Mouse (Mus musculus): Measurements from ENCODE around the gene Scarb1. TPM values are rescaled to one million over a fixed set of nuclear protein-coding genes. Genes with fewer than 3 reads are reported as not detected.

Scarb1 gene
- total RNA-seq, 2 experiments from 2014 or later = 27.4 to 29.2 TPM

DNA sequence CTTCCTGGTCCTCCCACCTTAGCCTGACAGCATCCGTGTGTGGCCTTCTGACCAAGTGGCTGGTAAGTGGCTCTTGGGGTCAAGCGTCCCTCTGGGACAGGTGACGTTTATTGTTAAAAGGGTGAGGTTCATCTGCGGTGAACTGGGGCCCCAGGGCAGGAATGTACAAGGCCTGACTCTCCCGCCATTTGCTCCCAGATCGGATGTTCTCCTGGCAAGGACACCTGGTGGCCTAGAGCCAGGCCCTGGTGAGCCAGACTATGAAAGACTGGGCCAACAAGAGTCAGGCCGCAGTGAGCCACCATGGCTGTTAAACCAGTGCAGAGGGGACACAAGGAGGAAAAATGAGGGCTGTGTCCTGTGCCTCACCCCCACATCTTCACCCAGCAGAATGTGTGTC, 98.8 kb downstream of the Scarb1 start:
- no peak for DNase-seq (ENCODE audit: low spot score in 2 of 2)

DNA sequence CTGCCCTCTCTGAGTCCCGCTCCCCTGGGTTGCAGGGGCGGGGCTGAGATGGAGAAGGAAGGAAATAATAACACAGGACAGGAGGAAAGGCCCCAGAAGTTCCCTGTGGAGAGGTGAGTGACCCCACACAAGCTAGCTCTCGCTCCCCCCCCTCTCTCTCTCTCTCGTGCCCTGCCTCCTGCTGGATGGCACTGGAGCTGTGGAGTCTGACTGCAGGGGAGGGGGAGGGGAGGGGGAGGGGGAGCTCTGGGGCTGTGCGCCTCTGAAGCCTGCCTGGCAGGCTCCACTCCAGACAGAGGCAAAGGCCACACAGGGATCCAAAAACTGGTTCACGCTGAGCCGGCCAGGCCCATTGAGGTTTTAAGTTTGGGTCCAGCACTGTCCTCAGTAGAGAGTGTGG, 99.3 kb downstream of the Scarb1 start:
- DNase-seq (ENCODE audit: low spot score in 2 of 2) = no peak

DNA sequence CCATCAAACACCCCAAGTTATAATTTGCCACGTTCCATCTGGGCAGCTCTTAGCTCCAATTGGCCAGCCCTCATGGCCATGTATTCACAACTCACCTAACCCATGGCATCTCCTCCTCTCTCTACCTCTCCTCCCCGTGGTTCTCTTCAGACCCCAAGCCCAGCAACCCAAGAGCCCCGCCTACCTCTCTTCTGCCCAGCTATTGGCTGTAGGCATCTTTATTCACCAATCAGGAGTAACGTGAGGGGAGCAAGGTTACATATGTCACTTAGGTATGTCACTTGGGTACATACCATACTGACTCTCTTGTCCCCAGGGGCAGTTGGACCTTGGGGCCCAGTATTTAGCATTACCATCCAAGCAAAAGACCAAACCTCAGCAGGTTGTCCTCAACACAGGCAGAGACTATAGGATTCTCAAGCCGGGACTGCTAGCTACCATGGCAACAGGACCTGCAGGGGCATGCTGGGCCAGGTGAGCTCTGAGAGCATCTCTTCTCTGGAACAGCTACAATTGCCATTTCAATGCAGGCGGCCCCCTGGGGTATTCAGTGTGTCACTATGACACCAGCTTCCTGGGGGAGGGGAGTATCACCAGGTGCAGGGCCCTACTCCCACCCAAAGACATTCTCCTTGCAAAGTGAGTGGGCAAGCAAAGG, 100.6 kb downstream of the Scarb1 start:
- DNase-seq (ENCODE audit: low spot score in 2 of 2) = no peak

DNA sequence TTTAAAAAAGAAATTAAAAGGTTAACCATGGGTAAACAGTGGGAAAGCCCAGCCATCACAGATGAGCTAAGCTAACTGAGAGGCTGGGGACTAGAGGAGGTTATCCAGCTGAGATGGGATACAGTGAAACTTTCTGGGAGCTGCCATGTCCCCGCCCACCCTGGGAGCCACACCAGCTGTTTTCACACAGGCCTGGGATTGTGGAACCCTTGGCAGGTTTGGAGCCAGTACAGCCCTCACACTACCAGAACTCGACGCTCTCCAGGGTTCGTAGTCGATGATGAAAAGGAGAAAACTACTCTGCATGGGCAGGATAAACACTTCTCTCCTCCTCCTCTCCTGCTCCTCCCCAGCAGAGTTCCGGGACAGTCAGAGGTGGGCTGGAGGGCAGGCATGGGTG, 105.0 kb downstream of the Scarb1 start:
- DNase-seq (ENCODE audit: low spot score in 2 of 2) = no peak

DNA sequence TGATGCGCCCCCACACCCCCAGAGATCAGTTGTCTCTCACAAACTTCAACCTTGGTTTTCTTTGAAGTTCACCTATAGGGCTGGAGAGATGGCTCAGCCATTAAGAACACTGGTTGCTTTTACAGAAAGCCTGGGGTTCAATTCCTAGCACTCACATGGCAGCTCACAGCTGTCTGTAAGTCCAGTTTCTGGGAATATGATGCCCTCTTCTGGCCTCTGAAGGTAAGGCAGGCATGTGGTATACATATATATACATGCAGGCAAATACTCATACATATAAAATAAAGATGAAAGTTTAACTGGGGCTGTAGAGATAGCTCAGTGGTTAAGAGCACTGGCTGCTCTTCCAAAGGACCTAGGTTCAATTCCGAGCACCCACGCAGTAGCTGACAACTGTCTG, 105.5 kb downstream of the Scarb1 start:
- DNase-seq (ENCODE audit: low spot score in 2 of 2) = no peak

DNA sequence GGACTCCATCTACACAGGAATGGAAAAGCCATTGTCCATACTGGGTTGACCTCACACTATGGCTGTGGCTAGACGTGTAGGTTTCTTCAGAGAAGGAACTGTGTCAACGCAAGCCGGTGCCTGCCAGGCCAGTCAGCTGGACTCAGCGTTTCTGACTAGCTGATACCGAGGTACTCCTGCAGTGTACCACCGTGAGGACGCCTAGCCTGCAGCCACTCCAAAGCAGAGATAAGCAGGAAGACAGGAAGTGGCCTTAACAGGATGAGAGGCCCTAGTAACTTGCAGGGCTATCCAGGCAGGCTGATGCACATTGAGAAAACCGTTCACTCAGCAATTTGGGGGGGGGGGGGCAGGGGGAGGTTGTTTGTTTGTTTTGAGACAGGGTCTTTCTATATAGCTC, 106.5 kb downstream of the Scarb1 start:
- no peak for DNase-seq (ENCODE audit: low spot score in 2 of 2)

DNA sequence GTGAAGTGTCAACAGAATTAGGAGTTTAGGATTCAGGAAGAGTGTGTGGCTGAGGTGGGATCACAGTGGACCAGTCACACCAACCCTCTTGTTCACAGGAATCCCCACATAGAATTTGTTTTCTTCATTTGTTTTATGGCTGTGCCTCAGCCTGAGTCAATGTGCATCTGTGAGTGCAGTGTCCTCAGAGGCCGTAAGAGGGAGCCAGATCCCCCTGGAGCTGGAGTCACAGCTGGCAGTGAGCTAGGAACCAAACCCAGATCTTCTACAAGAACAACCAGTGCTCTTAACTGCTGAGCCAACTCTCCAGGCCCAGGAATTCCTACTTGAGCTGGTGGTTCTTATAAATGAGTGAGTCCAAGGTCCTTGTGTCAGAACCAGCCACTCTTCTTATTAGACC, 107.4 kb downstream of the Scarb1 start:
- no peak for DNase-seq (ENCODE audit: low spot score in 2 of 2)

DNA sequence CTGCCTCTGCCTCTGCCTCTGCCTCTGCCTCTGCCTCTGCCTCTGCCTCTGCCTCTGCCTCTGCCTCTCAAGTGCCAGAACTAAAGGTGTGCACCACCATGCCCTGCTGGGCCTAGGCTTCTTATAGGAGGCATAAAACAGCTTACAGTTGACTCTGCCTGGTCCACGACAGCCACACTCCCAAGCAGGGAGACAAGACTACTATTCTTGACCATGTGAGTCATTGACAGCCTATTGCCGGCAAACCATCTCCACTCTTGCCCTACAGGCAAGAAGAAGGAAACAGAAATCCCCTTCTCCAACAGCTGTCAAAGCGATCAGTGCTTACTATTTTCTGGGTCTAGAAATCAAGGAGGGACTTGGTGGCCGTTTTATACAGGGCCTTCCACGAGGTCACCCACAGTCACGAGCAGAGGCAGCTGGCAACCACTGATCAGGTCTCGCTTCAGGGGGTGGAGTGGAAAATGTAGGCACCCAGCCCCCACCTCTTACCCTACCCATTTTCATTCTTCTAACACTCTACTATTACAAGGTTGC, 108.4 kb downstream of the Scarb1 start:
- no peak for DNase-seq (ENCODE audit: low spot score in 2 of 2)

DNA sequence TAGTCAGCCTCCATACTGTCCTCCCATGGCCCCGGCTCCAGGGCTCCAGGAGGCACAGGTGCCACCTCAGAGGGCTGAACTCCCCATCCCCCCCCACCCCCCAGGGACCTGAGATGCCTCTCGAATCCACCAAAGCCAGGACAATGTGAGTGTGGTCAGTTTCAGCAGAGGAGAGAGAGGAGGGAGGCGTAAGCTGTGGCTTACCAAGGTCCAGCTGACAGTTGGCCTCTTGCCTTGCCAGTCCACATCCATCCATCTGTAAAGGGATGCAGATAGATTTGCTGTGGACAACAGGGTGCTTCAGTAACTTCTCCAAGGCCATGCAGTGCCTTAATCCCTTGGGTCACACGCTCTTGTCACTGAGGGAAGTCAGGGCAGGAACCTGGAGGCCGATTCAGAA, 110.4 kb downstream of the Scarb1 start:
- no peak for DNase-seq (ENCODE audit: low spot score in 2 of 2)

DNA sequence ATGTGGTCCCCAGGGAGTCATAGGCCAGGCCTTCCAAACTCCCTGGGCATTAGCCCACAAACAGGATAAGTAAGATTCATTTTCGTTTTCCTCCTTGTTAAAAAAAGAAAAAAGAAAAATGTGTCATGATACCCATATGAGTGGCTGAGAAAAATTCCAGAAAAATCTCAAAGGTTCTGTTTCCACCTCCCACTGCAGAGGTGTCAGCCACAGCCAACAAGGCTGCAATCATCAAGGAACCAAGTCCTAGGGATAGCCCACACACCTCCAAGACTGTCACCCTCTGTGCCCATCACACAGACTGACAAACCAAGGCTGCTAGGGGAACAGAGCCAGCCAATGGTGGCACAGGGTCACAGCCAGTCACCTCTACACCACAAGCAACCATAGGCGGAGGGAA, 111.8 kb downstream of the Scarb1 start:
- no peak for DNase-seq (ENCODE audit: low spot score in 2 of 2)

DNA sequence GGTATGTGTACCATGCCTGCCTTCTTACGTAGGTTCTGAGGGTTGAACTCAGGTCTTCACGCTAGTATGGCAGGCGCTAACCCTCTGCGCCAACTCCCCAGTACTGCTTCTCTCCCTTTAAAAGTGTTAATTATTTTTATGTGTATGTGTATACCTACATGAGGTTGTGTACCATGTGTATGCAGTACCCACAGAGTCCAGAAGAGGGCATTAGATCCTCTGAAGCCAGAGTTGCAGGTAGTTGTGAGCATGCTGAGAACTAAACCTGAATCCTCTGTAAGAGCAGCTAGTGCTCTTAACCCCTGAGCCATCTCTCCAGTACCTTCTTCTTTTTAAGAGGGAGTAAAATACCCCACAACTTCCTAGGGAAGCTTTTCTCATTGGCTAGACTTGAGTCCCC, 113.2 kb downstream of the Scarb1 start:
- no peak for DNase-seq (ENCODE audit: low spot score in 2 of 2)

Other genes with a start within 250 kb of the Scarb1 start
- gene Ncor2, start 161.9 kb downstream of the Scarb1 start, total RNA-seq (2021) = 100 to 1,000 TPM; 177 to 208 TPM
- under 1 TPM; 0.28 to 0.40 TPM for gene Gm10382, start 48.2 kb upstream of the Scarb1 start, total RNA-seq (2021)
- gene Ubc, start 49.1 kb upstream of the Scarb1 start, total RNA-seq (2021) = 100 to 1,000 TPM; 771 to 830 TPM
- gene Dhx37, start 93.0 kb upstream of the Scarb1 start, total RNA-seq (2021) = 10 to 100 TPM; 11.9 to 14.6 TPM
- gene Bri3bp, start 100.5 kb upstream of the Scarb1 start, total RNA-seq (2021) = 10 to 100 TPM; 91.8 to 96.3 TPM
- gene Aacs, start 134.7 kb upstream of the Scarb1 start, total RNA-seq (2021) = 10 to 100 TPM; 45.7 to 49.5 TPM
- 100 to 1,000 TPM; 116 to 123 TPM for gene Tmem132b, start 190.7 kb upstream of the Scarb1 start, total RNA-seq (2021)